Comparison of ENCODE assay signal across 13 mouse cellular contexts in the genomic region with DNA sequence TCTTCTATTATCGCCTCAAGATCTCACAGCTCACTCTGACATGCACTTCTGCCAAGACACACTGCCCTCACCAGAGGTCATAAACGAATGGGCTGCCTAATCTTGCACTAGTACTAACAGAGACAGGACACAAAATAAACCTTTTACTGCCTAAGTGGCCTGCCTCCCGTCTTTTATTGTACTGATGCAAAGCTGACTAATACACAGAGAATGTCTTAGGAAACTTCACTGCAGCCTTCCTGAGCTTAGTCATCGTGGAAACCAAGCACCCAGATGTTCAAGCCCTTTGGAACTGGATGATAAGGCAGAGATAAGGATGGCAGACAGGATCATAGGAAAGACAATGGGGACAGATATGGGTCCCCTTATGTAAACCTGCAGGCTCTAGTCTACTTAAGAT.
"Had no signal": no experiment of that assay in that cellular context is flagged by ENCODE, and none has a peak within 500 bp of the region (broad histone marks: within the 10 kb centered on the region; RNA-seq: fewer than 3 reads in every experiment).

No protein-coding gene starts in this region.

- H3K27me3 ChIP-seq: limb, embryonic 13.5 days; midbrain, embryonic 12.5 days; neural tube, embryonic 15.5 days had no signal

- H3K27ac ChIP-seq: limb, embryonic 13.5 days; liver, embryonic 14.5 days; midbrain, embryonic 12.5 days; neural tube, embryonic 15.5 days had no signal

- H3K9me3 ChIP-seq: limb, embryonic 13.5 days; midbrain, embryonic 12.5 days; neural tube, embryonic 15.5 days had no signal

- H3K4me3 ChIP-seq: limb, embryonic 13.5 days; midbrain, embryonic 12.5 days; neural tube, embryonic 15.5 days had no signal

- H3K4me2 ChIP-seq: limb, embryonic 13.5 days; midbrain, embryonic 12.5 days; neural tube, embryonic 15.5 days had no signal

- ATAC-seq: midbrain, embryonic 16.5 days had no signal

- H3K4me1 ChIP-seq: limb, embryonic 13.5 days; neural tube, embryonic 15.5 days had no signal

- H3K9ac ChIP-seq: limb, embryonic 13.5 days; liver, embryonic 14.5 days; midbrain, embryonic 12.5 days; neural tube, embryonic 15.5 days had no signal

- DNase-seq: kidney, adult 18-20 months; kidney, postnatal 25 days; left cerebral cortex, postnatal 4 days; lung, adult 18-20 months; right cerebral cortex, adult 18-20 months; right cerebral cortex, postnatal 4 days; spleen, adult 18-20 months; thymus, postnatal 36 days had no signal

- H3K36me3 ChIP-seq: limb, embryonic 13.5 days; midbrain, embryonic 12.5 days; neural tube, embryonic 15.5 days had no signal
